Mouse (Mus musculus): ENCODE measurements around the gene Utp6.

- TF ChIP-seq HCFC1 (IDR thresholded peaks at IDR 0.05; ENCODE audit: low read depth, low read length) (no peak), ZC3H11A (IDR thresholded peaks at IDR 0.05; ENCODE audit: low read depth, low read length) (no peak), EP300 (IDR thresholded peaks at IDR 0.05; ENCODE audit: low read length) (no peak), POLR2AphosphoS2 (IDR thresholded peaks at IDR 0.05; ENCODE audit: low read depth, low read length) (no peak), MAZ (IDR thresholded peaks at IDR 0.05; ENCODE audit: low read depth, low read length) (no peak)
Observed at GRCm38 (mm10) chr11:79884784-79885183, 77.4 kb downstream of the Utp6 start.
